Mouse (Mus musculus) gastrocnemius, adult 8-10 months (tissue): ENCODE results near the gene Ssr2. TPM values are rescaled to one million over a fixed set of nuclear protein-coding genes. Genes with fewer than 3 reads are reported as not detected.

Experiments
- microRNA-seq: library from miRNA; unstranded; fragments of <30 nt; microRNA quantifications from one replicate; pipeline ENCODE4 v1.2.0, GENCODE M21; 2022
- total RNA-seq, 4 experiments: library from RNA; stranded (reverse); gene quantifications; 2 replicates each; pipeline ENCODE4 v1.2.4; 2022

Ssr2 gene
- total RNA-seq, 4 experiments from 2014 or later = 41.5 to 44.9 (median 43.1) TPM

Small RNA genes within 50 kb of the gene (microRNA-seq; reads per million reads assigned to microRNA genes)
- not detected for gene Mir1905

Other genes with a start within 250 kb of the Ssr2 start
- gene Tmem79, start 239.7 kb upstream of the Ssr2 start, total RNA-seq = 1 to 10 TPM; 1.9 to 3.7 (median 2.8) TPM
- 10 to 100 TPM; 39.0 to 54.6 (median 44.5) TPM for gene Smg5, start 239.6 kb upstream of the Ssr2 start, total RNA-seq
- gene Paqr6, start 211.3 kb upstream of the Ssr2 start, total RNA-seq = under 1 TPM; 0.15 to 0.94 (median 0.56) TPM
- gene Bglap3, start 203.1 kb upstream of the Ssr2 start, total RNA-seq = not detected
- gene Bglap2, start 197.2 kb upstream of the Ssr2 start, total RNA-seq = not detected
- not detected for gene Bglap, start 191.4 kb upstream of the Ssr2 start, total RNA-seq
- 10 to 100 TPM; 15.5 to 18.5 (median 16.7) TPM for gene Pmf1, start 165.5 kb upstream of the Ssr2 start, total RNA-seq
- 10 to 100 TPM; 19.5 to 22.4 (median 21.5) TPM for gene Slc25a44, start 150.7 kb upstream of the Ssr2 start, total RNA-seq
- gene Sema4a, start 114.7 kb upstream of the Ssr2 start, total RNA-seq = 1 to 10 TPM in 2 of 4 experiments, under 1 TPM in 2; 0.48 to 1.2 (median 1.00) TPM
- gene Lmna, start 65.9 kb upstream of the Ssr2 start, total RNA-seq = 10 to 100 TPM; 59.0 to 76.0 (median 67.8) TPM
- gene Mex3a, start 43.5 kb upstream of the Ssr2 start, total RNA-seq = under 1 TPM; 0.07 to 0.31 (median 0.15) TPM
- gene Rab25, start 27.6 kb upstream of the Ssr2 start, total RNA-seq = not detected
- 10 to 100 TPM; 83.0 to 95.4 (median 86.1) TPM for gene Lamtor2, start 22.8 kb upstream of the Ssr2 start, total RNA-seq
- gene Ubqln4, start 22.1 kb upstream of the Ssr2 start, total RNA-seq = 100 to 1,000 TPM in 1 of 4 experiments, 10 to 100 TPM in 3; 91.9 to 112 (median 94.6) TPM
- 10 to 100 TPM; 13.5 to 19.0 (median 16.6) TPM for gene Arhgef2, start 30.1 kb downstream of the Ssr2 start, total RNA-seq
- gene Rxfp4, start 77.3 kb downstream of the Ssr2 start, total RNA-seq = not detected
- 10 to 100 TPM; 15.5 to 19.1 (median 17.7) TPM for gene Khdc4, start 109.9 kb downstream of the Ssr2 start, total RNA-seq
- 10 to 100 TPM; 18.4 to 27.6 (median 20.6) TPM for gene Rit1, start 141.0 kb downstream of the Ssr2 start, total RNA-seq
- 1 to 10 TPM; 4.0 to 6.3 (median 4.6) TPM for gene Syt11, start 199.3 kb downstream of the Ssr2 start, total RNA-seq